Mouse (Mus musculus): Measurements from ENCODE around the gene Hipk2. TPM values are rescaled to one million over a fixed set of nuclear protein-coding genes. Genes with fewer than 3 reads are reported as not detected.
A peak's percentile ranks its signal among the peaks of the same experiment; 100 is the strongest.

Gene Hipk2
- total RNA-seq, 1 experiment from 2014 or later = 137 TPM

DNA sequence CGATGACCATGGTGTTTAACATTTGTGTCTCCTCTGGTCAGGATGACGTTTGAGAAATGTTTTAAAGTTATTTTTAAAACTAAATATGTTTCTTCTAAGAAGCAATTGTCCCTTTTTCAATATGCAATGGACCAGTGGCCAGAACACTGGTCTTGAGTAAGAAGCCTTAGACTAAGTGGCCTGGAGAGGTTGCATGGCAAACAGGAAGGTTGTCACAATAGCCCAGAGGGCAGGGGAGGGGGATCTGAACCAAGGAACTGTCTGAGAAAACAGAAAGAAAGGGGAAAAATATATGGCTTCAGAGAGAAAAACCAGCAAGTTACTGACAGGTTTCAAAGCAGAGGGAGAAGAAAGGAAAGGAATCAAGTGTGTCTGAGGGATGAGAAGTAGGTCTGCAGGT lies 47.8 kb downstream of the Hipk2 start:
- DNase-seq = no peak

DNA sequence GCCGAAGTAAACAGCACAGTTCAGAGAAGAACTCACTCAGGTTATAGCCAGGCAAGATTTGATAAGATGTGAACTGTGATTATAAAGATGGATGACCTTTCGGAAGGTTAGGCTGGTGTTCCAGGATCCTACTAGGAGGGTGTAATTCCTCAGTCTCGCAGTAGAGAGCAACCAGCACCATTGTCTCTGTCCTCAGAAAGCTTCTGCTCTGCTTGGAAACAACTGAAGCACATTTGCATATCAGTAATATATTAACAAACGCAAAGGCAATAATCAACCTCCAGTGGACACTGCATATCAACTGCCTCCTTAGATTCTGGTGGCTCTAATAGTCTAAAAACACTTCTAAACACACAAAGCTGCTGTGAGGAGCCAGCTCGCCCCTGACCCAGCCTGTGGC lies 48.5 kb downstream of the Hipk2 start:
- DNase-seq = no peak

DNA sequence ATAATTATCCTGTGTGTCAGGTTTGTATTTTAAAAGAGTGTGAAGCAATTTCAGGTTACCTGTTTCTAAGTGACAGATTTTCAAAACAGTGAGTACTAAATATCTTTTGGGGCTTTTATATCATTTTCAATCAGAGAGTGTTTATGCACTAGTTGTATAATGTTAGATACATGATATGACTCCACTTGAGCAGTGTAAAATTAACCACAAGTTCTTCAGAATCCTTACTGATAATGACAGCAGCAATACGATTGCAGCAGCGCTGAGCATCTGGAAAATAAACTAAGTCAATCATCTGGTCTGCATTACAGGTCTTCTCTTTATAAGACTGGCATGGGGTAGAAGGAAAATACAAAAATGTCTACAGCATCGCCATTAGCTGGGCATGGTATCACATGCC lies 49.1 kb downstream of the Hipk2 start:
- DNase-seq = no peak

DNA sequence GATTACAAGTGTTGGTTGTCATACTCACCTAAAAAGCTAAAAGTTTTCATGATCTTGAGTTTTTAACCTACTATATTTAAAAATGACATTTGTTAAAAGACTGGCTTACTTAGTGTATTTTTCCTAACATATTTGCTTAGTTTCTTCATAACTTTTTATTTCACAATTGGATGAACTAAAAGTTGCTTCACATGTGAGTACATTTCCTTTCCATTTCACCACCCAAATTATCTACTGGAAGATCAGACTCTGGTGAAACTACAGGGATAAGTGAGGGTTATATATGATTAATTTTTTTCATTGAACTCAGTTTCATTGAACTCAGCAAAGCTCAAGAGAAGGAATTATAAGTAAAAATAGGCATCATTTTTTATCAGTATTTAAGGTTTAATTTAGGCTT lies 50.1 kb downstream of the Hipk2 start:
- no peak for DNase-seq

DNA sequence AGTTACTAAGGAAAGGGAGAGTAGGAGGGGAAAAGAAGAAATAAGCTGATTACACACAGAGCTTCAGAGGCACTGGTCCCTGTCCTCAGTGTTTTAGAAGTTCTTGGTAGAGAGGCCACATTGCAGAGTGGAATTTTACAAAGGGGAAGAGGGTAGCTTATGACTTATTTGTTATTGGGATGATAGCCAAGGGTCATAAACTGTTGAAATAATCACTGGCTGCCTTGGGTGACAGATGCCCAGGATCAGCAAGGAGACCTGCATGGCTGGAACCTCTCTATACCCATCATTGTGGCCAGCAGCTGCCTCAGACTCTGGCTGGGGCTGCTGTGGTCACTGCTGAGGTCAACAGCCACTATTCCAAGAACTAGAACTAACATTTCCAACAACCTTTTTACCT lies 52.1 kb downstream of the Hipk2 start:
- DNase-seq = peak; percentile 17

DNA sequence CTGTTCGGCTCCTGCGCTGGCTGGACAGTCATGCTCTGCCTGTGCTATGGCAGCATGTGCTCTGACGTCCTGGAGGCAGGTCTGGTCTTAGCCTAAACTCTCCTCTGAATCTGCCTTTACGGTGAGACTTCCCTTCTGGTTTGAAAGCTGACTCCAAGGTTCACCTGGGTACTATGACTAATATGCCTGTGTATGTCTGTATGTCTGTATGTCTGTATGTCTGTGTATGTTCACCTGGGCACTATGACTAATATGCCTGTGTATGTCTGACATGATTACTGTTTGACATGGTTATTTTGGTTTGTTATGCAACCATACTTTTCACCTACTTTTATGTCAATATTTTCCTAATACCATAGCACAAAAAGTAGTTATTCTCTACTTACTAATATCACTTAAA lies 52.8 kb downstream of the Hipk2 start:
- no peak for DNase-seq

DNA sequence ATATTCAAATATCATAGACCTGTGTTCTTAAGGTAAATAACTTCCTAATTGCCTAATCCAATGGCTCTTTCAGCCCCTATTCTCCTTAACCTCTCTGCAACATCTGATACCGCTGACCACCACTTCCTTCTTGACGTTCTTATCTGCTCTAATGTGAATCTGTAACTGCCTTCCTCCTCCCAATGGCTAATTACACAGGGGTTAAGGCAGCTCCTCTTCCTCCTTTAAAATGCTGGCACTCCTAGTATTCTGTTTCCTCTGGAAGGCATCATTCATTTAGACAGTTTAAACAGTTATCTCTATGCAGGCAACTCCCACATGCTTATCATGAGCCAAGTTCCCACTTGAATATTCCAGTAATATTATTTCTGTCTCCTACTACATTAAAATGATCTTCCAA lies 54.3 kb downstream of the Hipk2 start:
- DNase-seq = no peak

DNA sequence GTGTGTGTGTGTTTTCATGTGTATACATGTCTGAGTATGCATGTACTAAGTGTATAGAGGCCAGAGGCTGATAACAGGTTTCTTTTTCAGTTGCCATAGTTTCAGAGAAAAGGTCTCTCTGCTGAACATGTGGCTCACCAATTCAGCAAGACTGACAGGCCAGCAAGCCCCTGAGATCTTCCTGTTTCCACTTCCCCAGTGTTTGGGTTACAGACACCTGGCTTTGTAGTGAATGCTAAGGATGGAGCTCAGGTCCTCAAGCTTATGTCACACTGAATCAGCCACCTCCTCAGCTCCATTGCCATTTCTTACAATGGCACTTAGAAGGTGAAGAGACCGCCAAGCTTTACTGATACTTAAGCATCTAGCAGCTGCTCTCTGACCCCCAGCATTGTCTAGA lies 55.1 kb downstream of the Hipk2 start:
- no peak for DNase-seq

DNA sequence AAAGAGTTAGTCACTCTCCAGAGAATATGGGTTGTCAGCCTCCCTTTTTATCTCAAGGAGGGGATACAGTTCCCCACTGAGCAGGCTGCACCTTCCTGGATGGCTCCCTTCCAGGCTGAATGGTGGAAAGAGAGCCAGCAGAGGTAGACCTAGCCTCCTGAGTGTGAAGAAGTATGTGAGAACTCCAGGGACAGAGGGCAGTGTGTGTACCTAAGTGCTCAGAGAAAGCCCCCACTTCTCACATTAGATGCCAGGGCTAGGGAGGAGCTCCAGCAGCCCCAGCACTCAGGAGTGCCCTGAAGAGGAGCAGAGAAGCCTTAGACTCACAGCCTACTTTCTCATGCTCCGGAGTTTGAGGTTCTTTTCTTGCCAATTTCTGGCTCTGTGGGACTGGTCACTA lies 59.7 kb downstream of the Hipk2 start:
- DNase-seq = no peak

DNA sequence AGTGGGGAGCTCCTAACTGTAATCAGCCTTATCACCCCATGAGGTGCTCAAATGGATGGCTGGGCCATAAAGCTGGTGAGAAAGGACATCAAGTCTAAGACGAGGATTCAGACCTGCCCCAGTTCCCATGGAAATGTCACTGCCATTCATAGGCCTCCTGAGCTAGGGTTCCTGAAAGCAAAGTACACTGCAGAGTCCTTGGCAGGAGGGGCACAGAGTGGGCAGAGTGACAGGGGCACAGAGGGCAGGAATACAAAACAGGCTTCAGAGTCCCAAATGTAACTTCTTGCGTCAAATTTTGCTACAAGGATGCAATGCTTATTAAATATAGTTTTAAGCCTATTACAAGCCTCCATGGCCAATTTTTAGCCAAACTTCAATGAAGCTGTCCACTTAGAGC lies 60.4 kb downstream of the Hipk2 start:
- no peak for DNase-seq

DNA sequence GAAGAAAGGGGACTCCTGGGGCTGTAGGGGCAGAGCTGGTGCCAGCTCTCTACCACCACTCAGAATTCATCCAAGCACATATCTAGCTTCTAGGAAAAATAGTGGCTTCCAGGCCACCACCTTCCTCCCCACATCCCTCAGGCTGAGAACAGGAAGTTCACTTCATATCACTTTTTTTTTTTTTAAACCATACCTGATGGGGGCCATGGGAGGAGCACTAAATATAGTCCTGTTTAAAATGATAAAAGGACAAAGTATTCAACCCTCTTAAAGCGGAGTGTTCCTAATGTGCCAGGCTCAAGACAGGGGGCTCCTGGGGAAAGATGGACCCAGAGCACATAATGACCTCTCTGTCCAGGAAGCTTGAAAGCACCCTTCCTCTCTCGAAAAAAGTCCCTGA lies 61.3 kb downstream of the Hipk2 start:
- DNase-seq = no peak

DNA sequence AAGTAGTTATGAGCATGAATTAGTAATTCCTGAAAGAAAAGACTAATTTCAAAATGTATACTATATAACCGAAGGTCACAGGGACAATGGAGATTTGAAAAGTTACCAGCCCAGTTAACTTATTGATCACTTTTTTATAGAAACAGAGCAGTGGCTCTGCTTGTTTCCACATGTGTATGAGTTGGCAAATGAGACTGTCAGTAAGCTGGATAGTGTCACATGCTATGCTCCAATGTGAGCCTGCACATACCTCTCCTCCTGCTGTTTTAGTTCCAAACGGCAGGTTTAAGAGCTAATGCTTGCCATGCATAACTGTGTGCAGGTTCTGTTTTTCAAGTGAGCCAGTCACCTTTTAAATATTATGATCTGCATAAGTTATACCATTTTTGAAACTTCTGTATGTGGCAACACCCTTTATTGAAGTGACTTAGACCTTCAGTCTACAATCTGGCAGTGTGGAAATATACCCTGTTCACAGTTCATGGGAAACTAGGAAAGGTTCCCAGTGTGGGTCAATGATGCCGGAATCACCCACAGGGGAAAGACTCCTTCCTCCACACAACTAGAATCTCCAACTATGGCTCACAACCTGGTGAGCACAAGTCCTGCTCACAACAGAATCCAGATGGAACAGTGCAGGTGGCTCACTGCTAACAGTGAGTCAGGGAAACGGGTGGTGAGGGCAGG lies 64.4 kb downstream of the Hipk2 start:
- DNase-seq = no peak

DNA sequence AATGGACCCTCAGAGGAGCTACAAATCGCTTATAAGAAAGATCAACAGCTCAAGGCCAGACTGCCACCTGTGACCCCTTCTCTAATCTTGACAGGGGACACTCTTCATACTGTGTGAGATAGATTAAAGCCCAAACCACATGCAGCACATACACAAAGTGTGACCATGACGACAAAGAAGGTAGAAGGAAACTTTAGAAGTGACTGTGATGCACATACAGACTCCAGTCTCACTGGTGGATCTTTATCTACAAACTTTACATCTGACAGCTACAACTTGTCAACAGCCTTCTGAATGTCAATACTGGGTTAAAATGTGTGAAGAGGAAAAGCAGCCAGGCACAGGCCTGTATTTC lies 65.9 kb downstream of the Hipk2 start:
- DNase-seq = no peak

DNA sequence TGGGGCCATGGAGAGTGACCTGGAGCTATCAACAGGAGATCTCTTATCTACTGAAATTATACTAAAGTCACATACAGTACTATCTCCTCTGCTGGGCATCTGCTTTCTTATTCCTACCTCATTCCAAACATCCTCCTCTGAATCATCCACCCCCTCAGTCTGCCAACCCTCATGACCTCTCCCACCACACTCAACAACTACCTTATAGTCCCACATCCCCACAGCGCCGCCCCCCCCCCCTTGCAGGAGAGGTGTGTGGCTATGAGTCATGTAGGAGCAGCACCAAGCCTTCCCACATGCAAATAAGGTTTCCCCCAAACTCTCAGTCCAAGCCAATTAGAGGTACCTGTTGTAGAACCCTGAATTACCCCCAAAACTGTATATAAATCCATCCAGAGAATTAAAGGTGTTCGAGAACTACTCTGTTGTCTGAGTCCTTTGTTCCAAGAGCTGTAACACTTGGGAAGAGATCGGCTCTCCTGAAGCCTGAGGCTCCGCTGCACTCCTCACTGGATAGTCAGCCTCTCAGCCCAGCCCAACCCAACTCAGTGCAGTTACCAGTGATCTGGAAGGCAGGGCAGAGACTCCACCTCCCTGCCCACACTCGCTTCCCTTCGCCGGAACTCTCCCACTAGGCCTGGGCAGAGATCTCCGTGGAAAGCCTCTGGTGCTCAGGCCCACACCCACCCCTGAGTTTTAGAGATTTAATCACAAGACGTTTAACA lies 66.4 kb downstream of the Hipk2 start:
- DNase-seq = peak; percentile 29

DNA sequence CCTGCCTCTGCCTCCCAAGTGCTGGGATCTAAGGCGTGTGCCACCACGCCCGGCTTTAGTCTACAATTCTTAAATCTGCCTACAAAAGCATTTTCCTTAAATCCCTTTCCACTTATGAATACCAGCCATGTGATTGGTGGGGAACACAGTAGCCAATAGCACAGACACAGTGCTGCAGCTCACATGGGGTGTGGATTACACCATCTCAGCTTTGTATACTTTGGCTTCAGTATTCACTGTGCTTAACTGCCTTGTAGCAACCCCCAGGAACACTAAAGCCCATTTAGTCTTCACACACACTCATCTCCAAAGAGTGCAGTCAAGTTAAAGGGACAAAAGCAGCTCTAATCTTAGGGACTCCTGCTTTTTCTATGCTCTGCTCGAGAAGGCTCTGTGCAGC lies 67.6 kb downstream of the Hipk2 start:
- DNase-seq = no peak

DNA sequence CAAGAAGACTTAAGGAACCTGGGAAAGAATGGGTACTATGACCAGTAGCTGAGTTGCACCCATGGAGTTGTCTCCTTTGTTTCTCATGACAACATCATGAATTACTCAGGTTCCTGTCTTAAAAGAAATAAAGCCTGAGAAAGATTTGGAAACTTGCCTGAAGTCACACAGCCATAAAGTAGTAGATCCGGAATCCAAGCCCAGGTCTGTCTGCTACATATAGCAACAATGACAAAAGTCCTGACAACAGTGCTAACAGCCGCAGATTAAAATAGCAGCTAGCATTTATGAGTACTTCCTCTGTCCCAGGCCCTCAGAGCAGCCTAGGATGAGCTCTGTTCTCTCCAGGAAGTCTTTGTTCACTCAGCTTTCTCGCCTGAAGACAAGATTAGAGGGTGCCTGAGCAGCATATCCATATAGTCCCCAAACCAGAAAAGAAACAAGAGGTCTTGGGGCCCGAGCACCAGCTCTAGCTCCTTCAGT lies 69.0 kb downstream of the Hipk2 start:
- no peak for DNase-seq

DNA sequence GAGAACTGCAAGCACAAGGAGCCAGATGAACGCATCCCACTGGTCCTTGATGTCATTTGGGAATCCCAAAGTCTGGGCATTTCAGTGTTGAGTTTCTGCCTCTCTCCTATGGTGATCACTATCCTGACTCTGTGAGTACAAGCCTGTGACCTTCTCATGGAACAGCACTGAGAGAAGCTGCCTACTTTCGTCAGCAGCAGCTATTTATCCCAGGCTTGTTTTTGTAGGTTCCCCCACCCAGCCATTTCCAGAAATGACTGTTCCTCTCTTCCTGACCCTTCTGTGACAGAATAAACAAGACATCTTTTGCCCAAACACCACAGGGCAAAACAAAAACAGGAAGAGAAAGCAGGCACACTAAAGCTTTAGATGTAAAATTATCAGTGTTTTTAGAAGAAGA lies 70.4 kb downstream of the Hipk2 start:
- no peak for DNase-seq

DNA sequence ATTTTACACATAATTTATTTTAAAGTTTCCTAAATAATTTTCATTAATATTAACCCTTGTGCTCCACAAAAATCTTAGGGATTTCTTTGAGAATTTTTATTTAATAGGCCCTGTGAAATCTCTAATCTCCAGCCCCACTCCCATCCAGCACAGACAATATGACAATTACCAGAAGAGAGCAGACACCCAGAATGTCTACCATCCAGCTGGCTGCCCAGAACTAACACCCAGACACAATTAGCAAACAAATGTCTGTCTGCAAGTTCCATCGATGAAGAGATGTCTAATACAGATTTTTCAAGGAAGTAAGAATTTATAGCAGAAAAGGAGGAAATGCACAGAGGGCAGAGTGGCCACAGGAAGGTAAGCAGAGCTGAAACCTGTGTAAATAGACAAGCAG lies 74.7 kb downstream of the Hipk2 start:
- no peak for DNase-seq

DNA sequence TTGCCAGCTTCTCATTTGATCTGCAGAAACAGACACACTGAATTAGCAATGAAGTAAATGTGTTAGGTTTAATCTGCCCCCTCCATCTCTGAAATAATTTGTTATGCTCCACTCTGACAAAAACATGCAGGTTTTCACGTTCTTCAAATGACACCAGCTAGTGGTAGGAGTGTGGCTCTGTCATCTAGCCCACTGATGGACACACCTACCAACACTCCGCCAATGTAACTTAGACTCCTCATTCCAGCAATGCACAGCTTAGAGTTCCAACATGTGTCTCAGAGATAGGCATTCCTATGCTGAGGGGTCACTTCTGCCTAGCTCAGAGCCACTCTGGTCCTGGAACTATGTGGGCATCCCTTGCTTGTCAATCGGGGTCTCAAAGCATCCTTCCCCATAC lies 78.4 kb downstream of the Hipk2 start:
- no peak for DNase-seq

DNA sequence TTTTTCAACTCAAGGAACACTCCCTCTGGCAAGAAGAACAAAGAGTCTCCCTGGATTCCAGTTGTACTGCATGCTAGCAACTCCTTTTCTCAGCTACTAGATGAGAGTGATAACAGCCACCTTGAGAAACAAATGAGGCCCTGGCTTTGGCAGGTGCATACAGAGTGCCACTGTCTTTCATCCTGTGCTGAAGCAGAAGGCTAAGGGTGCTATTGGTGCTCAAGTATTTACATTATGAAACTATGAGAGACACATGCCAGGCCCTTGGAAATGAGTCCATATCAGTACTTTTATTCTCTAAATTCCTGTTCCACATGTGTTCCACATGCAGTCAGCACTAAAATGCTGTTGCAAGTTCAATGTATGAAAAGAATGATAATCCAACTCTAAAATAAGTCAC lies 79.0 kb downstream of the Hipk2 start:
- no peak for DNase-seq

DNA sequence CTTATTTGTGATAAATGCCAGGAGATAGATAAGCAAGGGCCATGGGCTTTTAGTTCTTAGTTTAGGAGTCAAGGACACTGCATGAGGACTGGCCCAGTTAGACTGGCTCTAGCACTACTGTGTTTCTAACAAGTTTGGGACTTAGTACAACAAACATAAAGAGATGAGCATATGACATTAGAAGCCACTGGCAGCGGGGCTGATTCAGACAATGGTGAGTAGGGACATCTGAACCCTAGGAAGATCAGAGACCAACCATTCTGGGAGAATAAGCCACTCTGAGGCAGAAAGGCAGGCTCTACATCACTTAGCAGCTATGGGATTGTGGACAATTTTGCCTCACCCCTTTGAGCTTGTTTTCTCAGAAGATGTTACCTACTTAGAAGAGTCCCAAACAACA lies 79.6 kb downstream of the Hipk2 start:
- no peak for DNase-seq

DNA sequence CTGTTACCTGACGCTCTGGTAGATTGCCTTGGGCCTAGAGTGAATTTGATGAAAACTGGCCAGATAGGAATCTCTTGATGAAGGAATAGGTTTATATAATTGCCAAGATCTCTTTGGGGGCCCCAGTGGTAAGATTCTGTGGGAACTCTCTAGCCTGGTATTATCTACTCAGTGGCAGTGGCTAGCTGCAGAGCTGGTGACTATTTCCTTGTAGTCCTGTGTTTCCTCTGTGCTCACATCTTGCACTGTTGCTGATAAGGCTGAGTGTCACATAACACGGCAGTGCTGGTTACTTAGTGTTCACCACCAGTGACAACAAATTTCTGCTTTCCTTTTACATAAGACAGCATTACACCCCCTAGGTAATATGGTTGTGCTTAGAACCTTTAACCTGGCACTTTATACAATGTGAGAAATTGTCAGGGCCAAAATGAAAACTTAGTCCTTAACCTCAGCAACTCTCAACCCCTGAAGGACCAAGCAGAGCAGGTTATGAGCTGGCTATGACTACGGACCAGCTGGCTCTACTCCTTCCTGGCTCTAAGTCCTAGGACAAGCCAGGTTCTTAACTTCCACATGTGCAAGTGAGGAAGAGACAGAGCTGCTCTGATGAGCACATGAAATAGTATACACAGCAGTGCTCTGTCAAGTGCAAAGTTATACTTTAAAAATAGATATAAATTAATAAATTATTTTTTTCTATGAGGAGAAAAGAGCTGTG lies 80.7 kb downstream of the Hipk2 start:
- no peak for DNase-seq

DNA sequence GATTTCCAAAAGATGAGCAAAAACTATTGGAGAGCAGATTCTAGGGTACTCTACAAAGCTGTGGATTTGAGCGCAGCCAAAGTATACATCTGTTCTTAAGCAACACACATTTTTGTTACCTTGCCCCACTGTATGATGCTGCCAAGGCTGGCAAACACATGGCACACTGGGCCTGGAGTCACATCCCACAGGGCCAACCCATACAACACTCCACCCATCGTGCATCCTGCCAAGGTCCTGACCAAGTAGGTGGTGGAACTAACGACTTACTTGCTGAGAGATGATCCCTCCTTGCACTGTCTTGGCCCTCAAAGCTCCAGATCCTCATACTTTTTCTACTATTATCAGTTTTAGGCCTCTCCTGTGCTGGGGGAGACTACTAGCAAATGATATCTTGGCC lies 83.0 kb downstream of the Hipk2 start:
- peak; percentile 25 for DNase-seq

Data from adrenal gland, postnatal 25 days (tissue).